Mouse (Mus musculus) liver, embryonic 13.5 days (tissue): ENCODE data around the gene Zfp160. TPM values are rescaled to one million over a fixed set of nuclear protein-coding genes. Genes with fewer than 3 reads are reported as not detected.
A peak's percentile ranks its signal among the peaks of the same experiment; 100 is the strongest.
"Not testable (repeated sequence)": the region's sequence is repeated elsewhere in the genome, so short reads cannot be mapped to it uniquely, and the experiment has no call there.

Experiments used
- ATAC-seq: fragments of 200-750 bp; cut with Nextera tagmentation; 2 replicates; pipeline ENCODE4 v1.8.0; 2017; ENCODE audit warnings: low read depth, mild to moderate bottlenecking, moderate number of reproducible peaks, moderate library complexity
- DNase-seq: peaks from one replicate; pipeline ENCODE4 v3.0.0; 2022
- H3K27ac ChIP-seq: fragments of 300-500 bp; sonication (generic); 2 replicates; pipeline ENCODE4 v1.5.1; 2015; ENCODE audit warnings: moderate library complexity, mild to moderate bottlenecking, inconsistent platforms
- H3K27me3 ChIP-seq: fragments of 300-500 bp; sonication (generic); 2 replicates; pipeline ENCODE4 v1.6.1; 2015; ENCODE audit warnings: mild to moderate bottlenecking, inconsistent platforms
- H3K36me3 ChIP-seq: fragments of 300-500 bp; sonication (generic); 2 replicates; pipeline ENCODE4 v1.6.1; 2015; ENCODE audit warnings: mild to moderate bottlenecking, inconsistent platforms
- H3K4me1 ChIP-seq: fragments of 300-500 bp; sonication (generic); replicated peaks from 2 replicates; pipeline ENCODE4 v1.6.1; 2015; ENCODE audit warnings: inconsistent platforms
- H3K4me2 ChIP-seq: fragments of 300-500 bp; sonication (generic); 2 replicates; pipeline ENCODE4 v1.6.1; 2015; ENCODE audit warnings: inconsistent platforms, mild to moderate bottlenecking, moderate library complexity
- H3K4me3 ChIP-seq: fragments of 300-500 bp; sonication (generic); replicated peaks from 2 replicates; pipeline ENCODE4 v1.5.1; 2015; ENCODE audit warnings: mild to moderate bottlenecking, inconsistent platforms
- H3K9ac ChIP-seq: fragments of 300-500 bp; sonication (generic); 2 replicates; pipeline ENCODE4 v1.6.1; 2015; ENCODE audit warnings: mild to moderate bottlenecking, inconsistent platforms
- H3K9me3 ChIP-seq: fragments of 300-500 bp; sonication (generic); replicated peaks from 2 replicates; pipeline ENCODE4 v1.6.1; 2016; ENCODE audit warnings: inconsistent platforms
- WGBS: fragments of 180-500 bp; shearing (Covaris S2); methylation state at CpG from one replicate; pipeline ENCODE4 v1.1.7; 2015; ENCODE audit not compliant: insufficient replicate concordance; 5-methylcytosine and 5-hydroxymethylcytosine counted together
- polyA plus RNA-seq: library from polyadenylated mRNA; unstranded; fragments of >200 nt; fragmentation: Nextera tagmentation; extraction: Ambion mirVana; gene quantifications from 2 replicates; pipeline ENCODE4 v1.2.1, GENCODE M21; 2015

The Zfp160 gene
- 4.8 and 5.1 TPM in 2 replicates for polyA plus RNA-seq

GRCm38 (mm10) chr17:21008382-21009331 is at the start of gene Zfp160:
TSS of gene Zfp160 (plus strand) at chr17:21008903.
- Histone ChIP-seq H3K4me1 (peaks cover 21% of the 10 kb centered on the region), H3K27ac (peak within 1 kb of the TSS; percentile 83), H3K36me3 (peaks cover 18% of the 10 kb centered on the region), H3K27me3 (no peaks in the 10 kb centered on the region), H3K9me3 (no peaks in the 10 kb centered on the region), H3K9ac (peak within 1 kb of the TSS; percentile 80), H3K4me3 (peak within 1 kb of the TSS; percentile 75), H3K4me2 (peak within 1 kb of the TSS; percentile 79)
- WGBS: 5% methylated on average over 36 of the region's 36 CpGs
- peak; percentile 96 for ATAC-seq
- peak; percentile 77 for DNase-seq

GRCm38 (mm10) chr17:20960386-20960785 is 48.3 kb upstream of the Zfp160 start:
- Histone ChIP-seq H3K9me3 (no peaks in the 10 kb centered on the region), H3K4me3 (no peak overlapping the region)
- no peak for ATAC-seq

GRCm38 (mm10) chr17:20965421-20965820 is 43.3 kb upstream of the Zfp160 start:
- Histone ChIP-seq H3K27ac (no peak overlapping the region), H3K4me2 (no peak overlapping the region), H3K27me3 (no peaks in the 10 kb centered on the region), H3K4me3 (no peak overlapping the region), H3K4me1 (no peaks in the 10 kb centered on the region), H3K36me3 (peaks cover 91% of the 10 kb centered on the region), H3K9me3 (no peaks in the 10 kb centered on the region), H3K9ac (no peak overlapping the region)
- ATAC-seq: no peak
- no peak for DNase-seq
- WGBS: 81% methylated on average over 4 of the region's 4 CpGs

More at GRCm38 (mm10) chr17:20960386-20960785, 48.3 kb upstream of the Zfp160 start:
- Histone ChIP-seq H3K27me3 (no peaks in the 10 kb centered on the region), H3K36me3 (peaks cover 99% of the 10 kb centered on the region), H3K4me1 (no peaks in the 10 kb centered on the region), H3K9ac (no peak overlapping the region), H3K27ac (no peak overlapping the region), H3K4me2 (no peak overlapping the region)
- WGBS: 81% methylated on average over 5 of the region's 5 CpGs
- DNase-seq: no peak

DNA sequence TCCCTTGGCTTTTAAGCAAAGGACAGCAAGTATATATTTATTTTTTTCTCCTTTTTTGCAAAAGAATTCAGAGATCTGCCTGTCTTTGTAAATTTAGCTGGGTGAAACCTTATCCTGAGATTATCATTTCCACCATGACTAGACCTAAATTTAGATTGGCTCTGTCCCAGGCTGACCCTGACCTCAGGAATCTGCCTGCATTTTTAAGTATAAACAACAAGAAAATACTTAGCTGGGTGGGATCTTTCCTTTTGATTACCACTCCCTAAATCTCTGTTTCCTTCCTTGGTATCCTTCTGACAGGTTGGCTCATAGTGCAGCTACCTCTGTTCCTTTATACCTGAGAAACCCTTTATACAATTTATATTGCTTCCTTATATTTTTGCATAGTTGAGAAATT is 42.0 kb upstream of the Zfp160 start:
- Histone ChIP-seq H3K4me3 (no peak overlapping the region), H3K4me2 (no peak overlapping the region), H3K27ac (no peak overlapping the region), H3K27me3 (no peaks in the 10 kb centered on the region), H3K9me3 (no peaks in the 10 kb centered on the region), H3K36me3 (peaks cover 78% of the 10 kb centered on the region), H3K4me1 (no peaks in the 10 kb centered on the region), H3K9ac (no peak overlapping the region)
- no peak for DNase-seq
- ATAC-seq: no peak

DNA sequence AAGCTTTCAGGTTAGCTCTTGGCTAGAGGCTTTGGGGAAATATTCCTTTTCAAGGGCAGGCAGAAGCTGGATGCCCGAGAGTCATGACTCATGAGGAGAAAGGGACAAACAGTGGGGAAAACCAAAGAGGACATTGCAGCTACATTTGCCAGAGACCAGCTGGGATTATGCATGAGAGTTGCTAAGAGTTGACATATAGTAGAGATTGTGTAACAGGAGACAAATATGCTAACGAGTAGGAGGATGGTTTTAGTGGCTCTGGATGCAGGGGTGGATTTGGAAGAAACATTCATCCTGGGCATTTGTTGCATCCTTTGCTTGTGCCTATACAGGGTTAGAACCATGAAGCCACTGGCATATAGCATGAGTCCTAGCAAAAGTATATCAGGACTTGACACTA is 15.0 kb upstream of the Zfp160 start:
- Histone ChIP-seq H3K27me3 (no peaks in the 10 kb centered on the region), H3K4me2 (no peak overlapping the region), H3K4me3 (no peak overlapping the region), H3K9me3 (no peaks in the 10 kb centered on the region), H3K9ac (no peak overlapping the region), H3K27ac (no peak overlapping the region), H3K36me3 (no peaks in the 10 kb centered on the region), H3K4me1 (no peaks in the 10 kb centered on the region)
- DNase-seq: no peak
- no peak for ATAC-seq
- WGBS: 54% methylated on average over 2 of the region's 2 CpGs

GRCm38 (mm10) chr17:20996364-20996763 is 12.3 kb upstream of the Zfp160 start, which contains the start of gene Vmn1r233:
TSS of gene Vmn1r233 (minus strand) at chr17:20996464.
- Histone ChIP-seq H3K27ac (no peak within 1 kb of the TSS), H3K9me3 (no peaks in the 10 kb centered on the region), H3K27me3 (0 out of 2 replicates have a peak, but pooled peaks cover 3% of the 10 kb centered on the region), H3K4me2 (no peak within 1 kb of the TSS), H3K9ac (no peak within 1 kb of the TSS), H3K4me3 (no peak within 1 kb of the TSS), H3K36me3 (no peaks in the 10 kb centered on the region), H3K4me1 (no peaks in the 10 kb centered on the region)
- DNase-seq: no peak
- no peak for ATAC-seq

DNA sequence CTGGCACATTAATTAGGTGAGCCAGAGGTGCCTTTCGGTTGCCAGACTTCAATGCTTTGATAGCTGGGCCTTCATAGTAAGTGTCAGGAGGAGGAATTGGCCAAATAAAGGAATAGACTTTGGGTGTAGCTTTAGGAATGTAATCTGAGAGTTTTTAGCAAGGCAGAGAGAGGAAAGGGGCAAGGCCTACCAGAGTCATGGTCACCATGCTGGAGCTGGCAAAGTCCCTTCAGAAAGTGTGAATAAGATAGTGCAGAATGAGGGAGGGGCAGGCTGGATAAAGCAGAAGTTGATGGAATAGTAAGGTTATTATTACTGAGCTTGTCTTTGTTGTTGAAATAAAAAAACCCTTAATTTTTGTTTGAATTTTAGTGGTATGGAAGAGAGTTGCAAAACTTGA is 1.0 kb downstream of the Zfp160 start:
- WGBS: 19% methylated on average over 1 of the region's 1 CpGs
- Histone ChIP-seq H3K9me3 (no peaks in the 10 kb centered on the region), H3K36me3 (peaks cover 21% of the 10 kb centered on the region), H3K27ac (peak overlapping the region; percentile 83), H3K27me3 (no peaks in the 10 kb centered on the region), H3K4me3 (peak overlapping the region; percentile 75), H3K4me2 (peak overlapping the region; percentile 79), H3K9ac (peak overlapping the region; percentile 80), H3K4me1 (peaks cover 22% of the 10 kb centered on the region)
- ATAC-seq (no peak), DNase-seq (no peak)

GRCm38 (mm10) chr17:21018410-21019080 is 9.8 kb downstream of the Zfp160 start:
- Histone ChIP-seq H3K4me2 (peak overlapping the region; percentile 43), H3K4me1 (peaks cover 36% of the 10 kb centered on the region), H3K9ac (no peak overlapping the region), H3K27ac (peak overlapping the region; percentile 72), H3K4me3 (no peak overlapping the region), H3K27me3 (no peaks in the 10 kb centered on the region), H3K36me3 (peaks cover 43% of the 10 kb centered on the region), H3K9me3 (no peaks in the 10 kb centered on the region)
- ATAC-seq (peak; percentile 89), DNase-seq (no peak)
- 21% methylated on average over 1 of the region's 1 CpGs for WGBS

DNA sequence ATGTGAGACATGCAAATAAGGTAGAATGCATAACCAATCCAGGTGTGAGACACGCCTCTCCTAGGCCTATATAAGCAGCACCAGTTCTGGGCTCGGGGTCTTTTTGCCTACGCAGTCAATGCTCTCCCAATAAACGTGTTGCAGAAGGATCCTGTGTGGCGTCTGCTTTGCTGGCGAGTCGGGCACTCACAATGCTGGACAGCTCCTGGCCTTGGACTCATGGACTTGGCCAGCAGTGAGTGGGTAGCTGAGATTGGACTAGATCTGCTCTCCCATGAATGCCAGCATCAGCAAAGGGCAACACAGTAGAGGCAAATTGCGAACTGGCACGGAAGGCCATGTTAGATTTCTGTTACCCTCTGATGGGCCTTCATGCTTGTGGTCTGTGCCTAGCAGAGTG is 39.3 kb downstream of the Zfp160 start:
- 77% methylated on average over 9 of the region's 9 CpGs for WGBS

GRCm38 (mm10) chr17:21050901-21051300 is 42.2 kb downstream of the Zfp160 start:
- Histone ChIP-seq H3K4me3 (no peak overlapping the region), H3K4me2 (no peak overlapping the region), H3K36me3 (no peaks in the 10 kb centered on the region), H3K4me1 (no peaks in the 10 kb centered on the region), H3K27me3 (no peaks in the 10 kb centered on the region), H3K27ac (no peak overlapping the region), H3K9me3 (no peaks in the 10 kb centered on the region), H3K9ac (no peak overlapping the region)
- ATAC-seq (no peak), DNase-seq (no peak)
- WGBS: 54% methylated on average over 1 of the region's 1 CpGs

More for the DNA sequence above, 39.3 kb downstream of the Zfp160 start:
- H3K4me3 ChIP-seq, ATAC-seq, H3K27ac ChIP-seq, H3K4me2 ChIP-seq, H3K9ac ChIP-seq, H3K9me3 ChIP-seq, H3K36me3 ChIP-seq, DNase-seq, H3K27me3 ChIP-seq, H3K4me1 ChIP-seq: not testable (repeated sequence)

DNA sequence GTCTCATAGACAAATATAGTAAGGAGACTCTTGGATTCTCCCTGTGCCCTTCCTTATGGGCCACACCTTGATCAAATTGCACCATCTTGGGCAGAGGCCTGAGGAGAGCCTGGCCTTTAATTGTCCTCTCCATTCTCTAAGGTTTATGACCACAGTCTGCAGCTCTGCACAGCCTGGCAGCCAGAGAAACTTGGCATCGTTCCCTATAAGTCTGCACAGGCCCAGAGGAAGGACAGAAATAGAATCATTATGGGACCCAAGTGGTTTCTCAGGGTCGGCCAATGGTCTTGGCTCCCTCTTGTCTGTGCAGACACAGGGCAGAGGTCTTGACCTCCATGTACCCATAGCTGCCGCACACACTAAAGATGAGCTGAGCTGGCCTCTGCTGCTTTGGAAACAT is 42.6 kb downstream of the Zfp160 start:
- H3K4me2 ChIP-seq, H3K4me1 ChIP-seq, H3K27ac ChIP-seq, H3K4me3 ChIP-seq, DNase-seq, H3K36me3 ChIP-seq, H3K9ac ChIP-seq, H3K27me3 ChIP-seq, ATAC-seq, H3K9me3 ChIP-seq: not testable (repeated sequence)
- no CpG with 5 or more reads among the region's 3 CpGs for WGBS
